Mouse (Mus musculus): ENCODE data around the gene Crybb3. TPM values are rescaled to one million over a fixed set of nuclear protein-coding genes. Genes with fewer than 3 reads are reported as not detected.
"Not testable (repeated sequence)": the region's sequence is repeated elsewhere in the genome, so short reads cannot be mapped to it uniquely, and the experiment has no call there.

Crybb3 gene
- polyA plus RNA-seq, 1 experiment from 2014 or later: 2.3 TPM

- Histone ChIP-seq H3K27me3 (ENCODE audit: control insufficient read depth, insufficient read depth, low read depth, low read length) (no peaks in the 10 kb centered on the region), H3K4me2 (ENCODE audit: low read length) (no peak overlapping the region), H3K36me3 (ENCODE audit: control insufficient read depth, insufficient read depth, low read length) (no peaks in the 10 kb centered on the region), H3K27ac (ENCODE audit: low read length) (no peak overlapping the region), H3K4me3 (ENCODE audit: low read depth, low read length) (no peak overlapping the region), H3K9me3 (replicated peaks; ENCODE audit: control insufficient read depth, low read length, poor library complexity, severe bottlenecking) (no peaks in the 10 kb centered on the region), H3K4me1 (ENCODE audit: control insufficient read depth, insufficient read depth, low read length) (peaks cover 3% of the 10 kb centered on the region; the same call in 1 of the 2 replicates), H3K9ac (ENCODE audit: low read depth, low read length) (no peak overlapping the region)
- ATAC-seq: no peak
- 86% methylated on average over 9 of the region's 9 CpGs for WGBS
Observed at GRCm38 (mm10) chr5:113119291-113119690, 37.9 kb upstream of the Crybb3 start.

GRCm38 (mm10) chr5:113118695-113119094 lies 37.3 kb upstream of the Crybb3 start:
- ATAC-seq: 0 out of 2 replicates have a peak, but pooled peaks have one; percentile 55
- Histone ChIP-seq H3K9me3 (replicated peaks; ENCODE audit: control insufficient read depth, low read length, poor library complexity, severe bottlenecking) (no peaks in the 10 kb centered on the region), H3K27ac (ENCODE audit: low read length) (no peak overlapping the region)

GRCm38 (mm10) chr5:113117361-113117760 lies 36.0 kb upstream of the Crybb3 start:
- H3K27me3 ChIP-seq (ENCODE audit: control insufficient read depth, insufficient read depth, low read depth, low read length): no peaks in the 10 kb centered on the region
- no peak overlapping the region for H3K9ac ChIP-seq (ENCODE audit: low read depth, low read length)
- no peak overlapping the region for H3K27ac ChIP-seq (ENCODE audit: low read length)
- no peak overlapping the region for H3K4me3 ChIP-seq (ENCODE audit: low read depth, low read length)
- H3K4me1 ChIP-seq (ENCODE audit: control insufficient read depth, insufficient read depth, low read length): peaks cover 3% of the 10 kb centered on the region; the same call in 1 of the 2 replicates
- H3K4me2 ChIP-seq (ENCODE audit: low read length): no peak overlapping the region
- no peaks in the 10 kb centered on the region for H3K36me3 ChIP-seq (ENCODE audit: control insufficient read depth, insufficient read depth, low read length)
- WGBS: 75% methylated on average over 5 of the region's 5 CpGs
- H3K9me3 ChIP-seq (replicated peaks; ENCODE audit: control insufficient read depth, low read length, poor library complexity, severe bottlenecking): no peaks in the 10 kb centered on the region
- ATAC-seq: no peak

More at GRCm38 (mm10) chr5:113118695-113119094, 37.3 kb upstream of the Crybb3 start:
- Histone ChIP-seq H3K4me2 (ENCODE audit: low read length) (no peak overlapping the region), H3K9ac (ENCODE audit: low read depth, low read length) (no peak overlapping the region), H3K4me1 (ENCODE audit: control insufficient read depth, insufficient read depth, low read length) (peaks cover 3% of the 10 kb centered on the region; the same call in 1 of the 2 replicates), H3K4me3 (ENCODE audit: low read depth, low read length) (no peak overlapping the region), H3K27me3 (ENCODE audit: control insufficient read depth, insufficient read depth, low read depth, low read length) (no peaks in the 10 kb centered on the region), H3K36me3 (ENCODE audit: control insufficient read depth, insufficient read depth, low read length) (no peaks in the 10 kb centered on the region)
- 55% methylated on average over 6 of the region's 6 CpGs for WGBS

- WGBS: 71% methylated on average over 10 of the region's 10 CpGs
Observed at GRCm38 (mm10) chr5:113115896-113116295, 34.5 kb upstream of the Crybb3 start.

GRCm38 (mm10) chr5:113114264-113115225 lies 33.2 kb upstream of the Crybb3 start:
- H3K9me3 ChIP-seq (replicated peaks; ENCODE audit: control insufficient read depth, low read length, poor library complexity, severe bottlenecking): no peaks in the 10 kb centered on the region
- H3K4me3 ChIP-seq (ENCODE audit: low read depth, low read length): no peak overlapping the region
- no peaks in the 10 kb centered on the region for H3K36me3 ChIP-seq (ENCODE audit: control insufficient read depth, insufficient read depth, low read length)
- H3K27ac ChIP-seq (ENCODE audit: low read length): no peak overlapping the region
- H3K9ac ChIP-seq (ENCODE audit: low read depth, low read length): no peak overlapping the region
- no peak for ATAC-seq
- no peak overlapping the region for H3K4me2 ChIP-seq (ENCODE audit: low read length)
- 61% methylated on average over 20 of the region's 20 CpGs for WGBS
- peaks cover 5% of the 10 kb centered on the region; the same call in 1 of the 2 replicates for H3K4me1 ChIP-seq (ENCODE audit: control insufficient read depth, insufficient read depth, low read length)
- no peaks in the 10 kb centered on the region for H3K27me3 ChIP-seq (ENCODE audit: control insufficient read depth, insufficient read depth, low read depth, low read length)

More at GRCm38 (mm10) chr5:113115896-113116295, 34.5 kb upstream of the Crybb3 start:
- no peaks in the 10 kb centered on the region for H3K9me3 ChIP-seq (replicated peaks; ENCODE audit: control insufficient read depth, low read length, poor library complexity, severe bottlenecking)
- no peak overlapping the region for H3K9ac ChIP-seq (ENCODE audit: low read depth, low read length)
- H3K36me3 ChIP-seq (ENCODE audit: control insufficient read depth, insufficient read depth, low read length): no peaks in the 10 kb centered on the region
- H3K4me1 ChIP-seq (ENCODE audit: control insufficient read depth, insufficient read depth, low read length): peaks cover 5% of the 10 kb centered on the region
- no peak overlapping the region for H3K27ac ChIP-seq (ENCODE audit: low read length)
- no peaks in the 10 kb centered on the region for H3K27me3 ChIP-seq (ENCODE audit: control insufficient read depth, insufficient read depth, low read depth, low read length)
- no peak for ATAC-seq
- H3K4me3 ChIP-seq (ENCODE audit: low read depth, low read length): no peak overlapping the region
- H3K4me2 ChIP-seq (ENCODE audit: low read length): no peak overlapping the region

- no peaks in the 10 kb centered on the region for H3K9me3 ChIP-seq (replicated peaks; ENCODE audit: control insufficient read depth, low read length, poor library complexity, severe bottlenecking)
- ATAC-seq: no peak
Observed at GRCm38 (mm10) chr5:113113120-113113519, 31.7 kb upstream of the Crybb3 start.

GRCm38 (mm10) chr5:113111336-113111735 lies 30.0 kb upstream of the Crybb3 start:
- Histone ChIP-seq H3K27me3 (ENCODE audit: control insufficient read depth, insufficient read depth, low read depth, low read length) (no peaks in the 10 kb centered on the region), H3K27ac (ENCODE audit: low read length) (no peak overlapping the region), H3K4me1 (ENCODE audit: control insufficient read depth, insufficient read depth, low read length) (peaks cover 5% of the 10 kb centered on the region; the same call in 1 of the 2 replicates), H3K36me3 (ENCODE audit: control insufficient read depth, insufficient read depth, low read length) (no peaks in the 10 kb centered on the region), H3K9me3 (replicated peaks; ENCODE audit: control insufficient read depth, low read length, poor library complexity, severe bottlenecking) (no peaks in the 10 kb centered on the region), H3K4me2 (ENCODE audit: low read length) (no peak overlapping the region), H3K9ac (ENCODE audit: low read depth, low read length) (no peak overlapping the region), H3K4me3 (ENCODE audit: low read depth, low read length) (no peak overlapping the region)
- WGBS: 12% methylated on average over 4 of the region's 4 CpGs
- ATAC-seq: no peak

More at GRCm38 (mm10) chr5:113113120-113113519, 31.7 kb upstream of the Crybb3 start:
- no peak overlapping the region for H3K27ac ChIP-seq (ENCODE audit: low read length)
- no peak overlapping the region for H3K4me2 ChIP-seq (ENCODE audit: low read length)
- H3K27me3 ChIP-seq (ENCODE audit: control insufficient read depth, insufficient read depth, low read depth, low read length): no peaks in the 10 kb centered on the region
- no peaks in the 10 kb centered on the region for H3K36me3 ChIP-seq (ENCODE audit: control insufficient read depth, insufficient read depth, low read length)
- H3K4me1 ChIP-seq (ENCODE audit: control insufficient read depth, insufficient read depth, low read length): peaks cover 5% of the 10 kb centered on the region; the same call in 1 of the 2 replicates
- no peak overlapping the region for H3K4me3 ChIP-seq (ENCODE audit: low read depth, low read length)
- H3K9ac ChIP-seq (ENCODE audit: low read depth, low read length): no peak overlapping the region
- 46% methylated on average over 5 of the region's 5 CpGs for WGBS

GRCm38 (mm10) chr5:113110929-113111328 lies 29.5 kb upstream of the Crybb3 start:
- Histone ChIP-seq H3K9ac (ENCODE audit: low read depth, low read length) (no peak overlapping the region), H3K4me2 (ENCODE audit: low read length) (no peak overlapping the region), H3K9me3 (replicated peaks; ENCODE audit: control insufficient read depth, low read length, poor library complexity, severe bottlenecking) (no peaks in the 10 kb centered on the region), H3K27me3 (ENCODE audit: control insufficient read depth, insufficient read depth, low read depth, low read length) (no peaks in the 10 kb centered on the region), H3K4me3 (ENCODE audit: low read depth, low read length) (no peak overlapping the region), H3K4me1 (ENCODE audit: control insufficient read depth, insufficient read depth, low read length) (peaks cover 5% of the 10 kb centered on the region; the same call in 1 of the 2 replicates), H3K36me3 (ENCODE audit: control insufficient read depth, insufficient read depth, low read length) (no peaks in the 10 kb centered on the region), H3K27ac (ENCODE audit: low read length) (peak overlapping the region; percentile 28)
- WGBS: 10% methylated on average over 1 of the region's 1 CpGs
- peak; percentile 32; the same call in 1 of the 2 replicates for ATAC-seq

GRCm38 (mm10) chr5:113109651-113110050 lies 28.3 kb upstream of the Crybb3 start:
- ATAC-seq; H3K4me1 ChIP-seq (ENCODE audit: control insufficient read depth, insufficient read depth, low read length): not testable (repeated sequence)

More at GRCm38 (mm10) chr5:113109651-113110050, 28.3 kb upstream of the Crybb3 start:
- WGBS: 91% methylated on average over 2 of the region's 2 CpGs
- H3K9ac ChIP-seq (ENCODE audit: low read depth, low read length); H3K4me2 ChIP-seq (ENCODE audit: low read length); H3K9me3 ChIP-seq (replicated peaks; ENCODE audit: control insufficient read depth, low read length, poor library complexity, severe bottlenecking); H3K4me3 ChIP-seq (ENCODE audit: low read depth, low read length); H3K27me3 ChIP-seq (ENCODE audit: control insufficient read depth, insufficient read depth, low read depth, low read length); H3K36me3 ChIP-seq (ENCODE audit: control insufficient read depth, insufficient read depth, low read length); H3K27ac ChIP-seq (ENCODE audit: low read length): not testable (repeated sequence)
